Mouse (Mus musculus) retina, postnatal 1 day (tissue): ENCODE measurements around the gene Serpina10.
"Not testable (repeated sequence)": the region's sequence is repeated elsewhere in the genome, so short reads cannot be mapped to it uniquely, and the experiment has no call there.

ENCODE experiments used
- DNase-seq: peaks from one replicate; pipeline ENCODE4 v3.0.0-alpha.2; 2012

Serpina10 gene

GRCm38 (mm10) chr12:103601839-103602238 is 29.4 kb downstream of the Serpina10 start:
- DNase-seq, result no peak

- no peak for DNase-seq
Measured at GRCm38 (mm10) chr12:103600364-103600763, 30.9 kb downstream of the Serpina10 start.

GRCm38 (mm10) chr12:103598411-103598810 is 32.8 kb downstream of the Serpina10 start:
- DNase-seq, result no peak

- no peak for DNase-seq
Measured at GRCm38 (mm10) chr12:103583771-103584170, 47.5 kb downstream of the Serpina10 start.

GRCm38 (mm10) chr12:103578148-103578547 is 53.1 kb downstream of the Serpina10 start:
- not testable (repeated sequence) for DNase-seq

- no peak for DNase-seq
Measured at GRCm38 (mm10) chr12:103569690-103570089, 61.6 kb downstream of the Serpina10 start.

- DNase-seq, result no peak
Measured at GRCm38 (mm10) chr12:103567129-103567528, 64.1 kb downstream of the Serpina10 start.

- no peak for DNase-seq
Measured at GRCm38 (mm10) chr12:103565151-103565550, 66.1 kb downstream of the Serpina10 start.
